Mouse (Mus musculus) cerebellum, adult 2 months (tissue): ENCODE data around the gene Strn4.

Source experiments
- CTCF ChIP-seq: fragments of 200-500 bp; IDR thresholded peaks from 2 replicates; pipeline ENCODE4 v1.5.1; 2011; ENCODE audit warnings: low read depth, mild to moderate bottlenecking, control low read depth, low read length, moderate library complexity, borderline replicate concordance; ENCODE audit not compliant: insufficient read depth
- POLR2A ChIP-seq: fragments of 200-500 bp; IDR thresholded peaks from 2 replicates; pipeline ENCODE4 v1.6.1; 2011; ENCODE audit warnings: low read length, control low read depth, borderline replicate concordance; ENCODE audit not compliant: insufficient read depth

- TF ChIP-seq CTCF = no peak
- no peak for TF ChIP-seq POLR2A
Observed at GRCm38 (mm10) chr7:16876006-16876405, 60.3 kb downstream of the Strn4 start.
